Mouse (Mus musculus) lung, postnatal 10 days (tissue): Measurements from ENCODE around the gene Hsd3b7.

Experiments used
- DNase-seq: peaks from one replicate; pipeline ENCODE4 v3.0.0; 2021

Hsd3b7 gene

GRCm38 (mm10) chr7:127776878-127777473 lies 23.4 kb upstream of the Hsd3b7 start:
- peak; percentile 99 for DNase-seq

GRCm38 (mm10) chr7:127777474-127778266 lies 22.7 kb upstream of the Hsd3b7 start:
- DNase-seq = peak; percentile 63

- DNase-seq = no peak
Observed at GRCm38 (mm10) chr7:127778350-127778749, 22.1 kb upstream of the Hsd3b7 start.

GRCm38 (mm10) chr7:127785308-127785707 lies 15.1 kb upstream of the Hsd3b7 start, which contains the start of gene Gm49388:
TSS of gene Gm49388 (plus strand) at chr7:127785608.
- no peak for DNase-seq

GRCm38 (mm10) chr7:127797076-127797845 lies 3.1 kb upstream of the Hsd3b7 start:
- DNase-seq = no peak

- no peak for DNase-seq
Observed at GRCm38 (mm10) chr7:127798591-127798990, 1.8 kb upstream of the Hsd3b7 start.

GRCm38 (mm10) chr7:127799211-127799610 lies 1.2 kb upstream of the Hsd3b7 start:
- no peak for DNase-seq

GRCm38 (mm10) chr7:127799738-127800137 lies 666 bp upstream of the Hsd3b7 start:
- DNase-seq = no peak

GRCm38 (mm10) chr7:127801010-127801621 lies 712 bp downstream of the Hsd3b7 start:
- DNase-seq = no peak

- no peak for DNase-seq
Observed at GRCm38 (mm10) chr7:127802313-127802712, 1.9 kb downstream of the Hsd3b7 start.

GRCm38 (mm10) chr7:127808821-127809220 lies 8.4 kb downstream of the Hsd3b7 start:
- no peak for DNase-seq

- no peak for DNase-seq
Observed at GRCm38 (mm10) chr7:127809846-127810245, 9.4 kb downstream of the Hsd3b7 start.

GRCm38 (mm10) chr7:127810650-127811049 lies 10.2 kb downstream of the Hsd3b7 start:
- DNase-seq = no peak

GRCm38 (mm10) chr7:127811240-127811639 lies 10.8 kb downstream of the Hsd3b7 start:
- DNase-seq = no peak

- DNase-seq = no peak
Observed at GRCm38 (mm10) chr7:127812292-127812691, 11.9 kb downstream of the Hsd3b7 start.

- DNase-seq = no peak
Observed at GRCm38 (mm10) chr7:127813821-127814220, 13.4 kb downstream of the Hsd3b7 start.

- peak; percentile 55 for DNase-seq
Observed at GRCm38 (mm10) chr7:127814241-127814921, 14.0 kb downstream of the Hsd3b7 start.

GRCm38 (mm10) chr7:127815116-127815665 lies 14.8 kb downstream of the Hsd3b7 start:
- DNase-seq = no peak

GRCm38 (mm10) chr7:127815954-127816821 lies 15.8 kb downstream of the Hsd3b7 start:
- peak; percentile 75 for DNase-seq

- DNase-seq = no peak
Observed at GRCm38 (mm10) chr7:127817053-127817452, 16.6 kb downstream of the Hsd3b7 start.

GRCm38 (mm10) chr7:127817776-127818175 lies 17.4 kb downstream of the Hsd3b7 start:
- DNase-seq = no peak
